Mouse (Mus musculus) cerebellum, postnatal 4 days (tissue): ENCODE measurements at regions not wholly inside any gene's neighbourhood (a gene's known extent, or its start where the extent isn't known, plus 50 kb on each side); places are given as distances from the start of the nearest gene placed in this dataset.

Experiments
- DNase-seq, 2 experiments: peaks; one replicate each; pipeline ENCODE4 v3.0.0; 2022; ENCODE audit warnings: low spot score in 2 of 2, mixed read lengths in 1 of 2

GRCm38 (mm10) chr5:51923417-51923816 lies 266.9 kb downstream of the Dhx15 start:
- DNase-seq, result no peak

GRCm38 (mm10) chr5:51922973-51923372 lies 267.3 kb downstream of the Dhx15 start:
- DNase-seq, result no peak

GRCm38 (mm10) chr5:51922494-51922893 lies 267.8 kb downstream of the Dhx15 start:
- no peak for DNase-seq

- no peak for DNase-seq
Measured at GRCm38 (mm10) chr5:51917812-51918448, 272.4 kb downstream of the Dhx15 start.

- no peak for DNase-seq
Measured at GRCm38 (mm10) chr5:51914731-51915130, 275.6 kb downstream of the Dhx15 start.

- DNase-seq, result no peak
Measured at GRCm38 (mm10) chr5:51908861-51909260, 281.5 kb downstream of the Dhx15 start.

- DNase-seq, result no peak
Measured at GRCm38 (mm10) chr5:51906315-51907109, 283.8 kb downstream of the Dhx15 start.

GRCm38 (mm10) chr5:51894159-51894558 lies 296.2 kb downstream of the Dhx15 start:
- no peak for DNase-seq

GRCm38 (mm10) chr5:51891341-51891740 lies 299.0 kb downstream of the Dhx15 start:
- DNase-seq, result no peak

GRCm38 (mm10) chr5:51888404-51888803 lies 301.9 kb downstream of the Dhx15 start:
- DNase-seq, result no peak

GRCm38 (mm10) chr5:51882594-51882993 lies 307.7 kb downstream of the Dhx15 start:
- DNase-seq, result no peak

GRCm38 (mm10) chr5:51882173-51882572 lies 308.1 kb downstream of the Dhx15 start:
- DNase-seq, result no peak

GRCm38 (mm10) chr5:51876846-51877245 lies 309.3 kb upstream of the Ppargc1a start:
- no peak for DNase-seq

GRCm38 (mm10) chr5:51873571-51873970 lies 306.0 kb upstream of the Ppargc1a start:
- DNase-seq, result no peak

- DNase-seq, result no peak
Measured at GRCm38 (mm10) chr5:51871735-51872134, 304.2 kb upstream of the Ppargc1a start.

GRCm38 (mm10) chr5:51868223-51868713 lies 300.7 kb upstream of the Ppargc1a start:
- DNase-seq, result peak in 1 of 2 experiments; percentile 4

- no peak for DNase-seq
Measured at GRCm38 (mm10) chr5:51866002-51866401, 298.5 kb upstream of the Ppargc1a start.

- DNase-seq, result no peak
Measured at GRCm38 (mm10) chr5:51860496-51860895, 293.0 kb upstream of the Ppargc1a start.

GRCm38 (mm10) chr5:51853456-51854124 lies 286.1 kb upstream of the Ppargc1a start:
- DNase-seq, result no peak

- no peak for DNase-seq
Measured at GRCm38 (mm10) chr5:51850091-51850490, 282.6 kb upstream of the Ppargc1a start.

GRCm38 (mm10) chr5:51849236-51849635 lies 281.7 kb upstream of the Ppargc1a start:
- DNase-seq, result no peak

GRCm38 (mm10) chr5:51842189-51842588 lies 274.7 kb upstream of the Ppargc1a start:
- no peak for DNase-seq
